8 mouse cellular contexts compared by ENCODE assay signal in the genomic region with DNA sequence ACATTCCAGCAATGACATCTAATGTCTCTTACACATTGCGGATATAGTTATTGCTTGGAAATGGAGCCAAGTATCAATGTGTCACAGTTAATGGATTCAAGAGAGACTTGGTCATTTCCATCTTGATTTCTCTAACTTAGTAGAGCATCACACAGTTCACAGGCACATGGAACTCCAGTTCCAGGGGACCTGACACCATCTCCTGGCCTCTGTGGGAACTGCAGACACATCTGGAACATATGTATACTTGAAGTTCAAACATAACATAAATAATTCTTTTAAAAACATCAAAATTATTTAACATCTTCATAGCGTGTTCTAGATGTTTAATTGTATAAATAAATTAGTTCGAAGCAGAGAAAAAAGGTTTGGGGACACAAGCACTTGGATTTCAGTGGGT. TPM values are rescaled to one million over a fixed set of nuclear protein-coding genes. Genes with fewer than 3 reads are reported as not detected.
"Had no signal": no experiment of that assay in that cellular context is flagged by ENCODE, and none has a peak within 500 bp of the region (broad histone marks: within the 10 kb centered on the region; RNA-seq: fewer than 3 reads in every experiment).

No protein-coding gene starts in this region.

- H3K36me3 ChIP-seq: limb, embryonic 10.5 days; lung, embryonic 15.5 days; midbrain, embryonic 12.5 days had no signal

- H3K27me3 ChIP-seq: lung, embryonic 15.5 days; midbrain, embryonic 12.5 days had no signal

- H3K4me3 ChIP-seq: limb, embryonic 10.5 days; lung, embryonic 15.5 days; midbrain, embryonic 12.5 days had no signal

- H3K27ac ChIP-seq: limb, embryonic 10.5 days; lung, embryonic 15.5 days; midbrain, embryonic 12.5 days had no signal

- H3K4me2 ChIP-seq: liver, embryonic 11.5 days; lung, embryonic 15.5 days; midbrain, embryonic 12.5 days had no signal

- DNase-seq: kidney, postnatal 14 days; right cerebral cortex, postnatal 14 days; thymus, postnatal 4 days had no signal

- H3K9ac ChIP-seq: lung, embryonic 15.5 days; midbrain, embryonic 12.5 days had no signal

- H3K4me1 ChIP-seq: lung, embryonic 15.5 days had no signal

- H3K9me3 ChIP-seq: limb, embryonic 10.5 days; lung, embryonic 15.5 days; midbrain, embryonic 12.5 days had no signal

RNA-seq across cellular contexts. Expression of gene Dclk1, which starts 34.3 kb away (rescaled TPM):
- total RNA-seq: megakaryocyte-erythroid progenitor cell, adult 5-6 weeks had no signal
